Mouse (Mus musculus) liver, adult 2 months (tissue): ENCODE data around the gene Dstyk. TPM values are rescaled to one million over a fixed set of nuclear protein-coding genes. Genes with fewer than 3 reads are reported as not detected.
"Not testable (repeated sequence)": the region's sequence is repeated elsewhere in the genome, so short reads cannot be mapped to it uniquely, and the experiment has no call there.

ENCODE experiments used
- DNase-seq: peaks from one replicate; pipeline ENCODE4 v3.0.0-alpha.2; 2011; ENCODE audit warnings: low read depth, low spot score; ENCODE audit errors: extremely low read depth
- H3K27ac ChIP-seq: fragments of 200-500 bp; replicated peaks from 2 replicates; pipeline ENCODE4 v1.5.1; 2012; ENCODE audit warnings: low read depth, mild to moderate bottlenecking, control low read depth, inconsistent platforms, low read length; ENCODE audit not compliant: insufficient read depth
- H3K27me3 ChIP-seq: fragments of 200-500 bp; 2 replicates; pipeline ENCODE4 v1.6.1; 2012; ENCODE audit warnings: mild to moderate bottlenecking, moderate library complexity, low read length, inconsistent platforms; ENCODE audit not compliant: control insufficient read depth, insufficient read depth
- H3K36me3 ChIP-seq: fragments of 200-500 bp; 2 replicates; pipeline ENCODE4 v1.6.1; 2012; ENCODE audit warnings: low read length, inconsistent platforms; ENCODE audit not compliant: control insufficient read depth, insufficient read depth
- H3K4me1 ChIP-seq: fragments of 200-500 bp; 2 replicates; pipeline ENCODE4 v1.6.1; 2011; ENCODE audit warnings: low read length; ENCODE audit not compliant: control insufficient read depth, insufficient read depth
- H3K4me3 ChIP-seq: fragments of 200-500 bp; 2 replicates; pipeline ENCODE4 v1.5.1; 2011; ENCODE audit warnings: low read depth, mild to moderate bottlenecking, control low read depth, low read length, moderate library complexity; ENCODE audit not compliant: insufficient read depth
- H3K79me2 ChIP-seq: fragments of 200-500 bp; 2 replicates; pipeline ENCODE4 v1.6.1; 2012; ENCODE audit warnings: inconsistent platforms, mild to moderate bottlenecking, low read length, moderate library complexity; ENCODE audit not compliant: control insufficient read depth, insufficient read depth
- H3K9ac ChIP-seq: fragments of 200-500 bp; 2 replicates; pipeline ENCODE4 v1.6.1; 2012; ENCODE audit warnings: low read depth, mild to moderate bottlenecking, control low read depth, inconsistent platforms, low read length
- CTCF ChIP-seq: fragments of 200-500 bp; IDR thresholded peaks from 2 replicates; pipeline ENCODE4 v1.5.1; 2011; ENCODE audit warnings: low read depth, low read length, control low read depth
- POLR2A ChIP-seq: fragments of 200-500 bp; IDR thresholded peaks from 2 replicates; pipeline ENCODE4 v1.6.1; 2011; ENCODE audit warnings: low read length, control low read depth; ENCODE audit not compliant: insufficient read depth; ENCODE audit errors: extremely low read depth
- WGBS: fragments of 180-500 bp; shearing (Covaris S2); methylation state at CpG from one replicate; pipeline ENCODE4 v1.1.7; 2018; 5-methylcytosine and 5-hydroxymethylcytosine counted together
- polyA plus RNA-seq: library from polyadenylated mRNA; depleted of rRNA; stranded (reverse); fragments of >200 nt; gene quantifications from 2 replicates; pipeline ENCODE4 v1.2.3, GENCODE M21; 2012
- total RNA-seq: library from RNA; depleted of rRNA; stranded (reverse); fragments of >200 nt; gene quantifications from 2 replicates; pipeline ENCODE4 v1.2.3, GENCODE M21; 2014

The Dstyk gene
- total and polyA plus RNA-seq, 2 experiments: 4.1 to 8.9 TPM

GRCm38 (mm10) chr1:132468926-132469325 lies 51.6 kb downstream of the Dstyk start:
- Histone ChIP-seq H3K4me3 (no peak overlapping the region), H3K9ac (no peak overlapping the region), H3K79me2 (no peaks in the 10 kb centered on the region), H3K4me1 (no peaks in the 10 kb centered on the region), H3K36me3 (peaks cover 19% of the 10 kb centered on the region; the same call in 1 of the 2 replicates), H3K27ac (no peak overlapping the region), H3K27me3 (no peaks in the 10 kb centered on the region)
- TF ChIP-seq POLR2A (no peak), CTCF (no peak)
- DNase-seq: no peak

GRCm38 (mm10) chr1:132469519-132469918 lies 52.2 kb downstream of the Dstyk start:
- DNase-seq: no peak
- Histone ChIP-seq H3K27me3 (no peaks in the 10 kb centered on the region), H3K36me3 (peaks cover 13% of the 10 kb centered on the region; the same call in 1 of the 2 replicates), H3K4me3 (no peak overlapping the region), H3K79me2 (no peaks in the 10 kb centered on the region), H3K9ac (no peak overlapping the region), H3K27ac (no peak overlapping the region), H3K4me1 (no peaks in the 10 kb centered on the region)
- TF ChIP-seq CTCF (no peak), POLR2A (no peak)
- WGBS: 88% methylated on average over 7 of the region's 7 CpGs

GRCm38 (mm10) chr1:132470031-132470430 lies 52.7 kb downstream of the Dstyk start:
- not testable (repeated sequence) for H3K79me2 ChIP-seq, H3K27me3 ChIP-seq, H3K4me3 ChIP-seq, H3K27ac ChIP-seq, H3K9ac ChIP-seq, H3K36me3 ChIP-seq, H3K4me1 ChIP-seq, DNase-seq
- WGBS: 87% methylated on average over 1 of the region's 1 CpGs

GRCm38 (mm10) chr1:132471032-132471431 lies 53.7 kb downstream of the Dstyk start:
- 88% methylated on average over 2 of the region's 2 CpGs for WGBS
- Histone ChIP-seq H3K36me3 (peaks cover 5% of the 10 kb centered on the region; the same call in 1 of the 2 replicates), H3K27me3 (no peaks in the 10 kb centered on the region), H3K79me2 (no peaks in the 10 kb centered on the region), H3K27ac (no peak overlapping the region), H3K4me3 (no peak overlapping the region), H3K4me1 (no peaks in the 10 kb centered on the region), H3K9ac (no peak overlapping the region)
- DNase-seq: no peak
- no peak for TF ChIP-seq POLR2A
- TF ChIP-seq CTCF: no peak

- no peak for DNase-seq
- Histone ChIP-seq H3K27me3 (no peaks in the 10 kb centered on the region), H3K79me2 (no peaks in the 10 kb centered on the region), H3K27ac (no peak overlapping the region), H3K4me1 (no peaks in the 10 kb centered on the region), H3K9ac (no peak overlapping the region), H3K36me3 (peaks cover 3% of the 10 kb centered on the region; the same call in 1 of the 2 replicates), H3K4me3 (no peak overlapping the region)
- 94% methylated on average over 5 of the region's 5 CpGs for WGBS
- no peak for TF ChIP-seq POLR2A
Observed at GRCm38 (mm10) chr1:132471499-132471898, 54.1 kb downstream of the Dstyk start.

GRCm38 (mm10) chr1:132472537-132472936 lies 55.2 kb downstream of the Dstyk start:
- DNase-seq: no peak
- Histone ChIP-seq H3K4me3 (no peak overlapping the region), H3K36me3 (no peaks in the 10 kb centered on the region), H3K79me2 (peaks cover 4% of the 10 kb centered on the region), H3K9ac (no peak overlapping the region), H3K27ac (no peak overlapping the region), H3K27me3 (no peaks in the 10 kb centered on the region), H3K4me1 (no peaks in the 10 kb centered on the region)
- WGBS: 60% methylated on average over 5 of the region's 5 CpGs
- no peak for TF ChIP-seq CTCF
- no peak for TF ChIP-seq POLR2A
